Mouse (Mus musculus) embryonic facial prominence, embryonic 11.5 days (tissue): ENCODE results near the gene Cacna1f. TPM values are rescaled to one million over a fixed set of nuclear protein-coding genes. Genes with fewer than 3 reads are reported as not detected.

Experiments used
- ATAC-seq: fragments of 200-750 bp; cut with Nextera tagmentation; replicated peaks from 2 replicates; pipeline ENCODE4 v1.8.0; 2017; ENCODE audit warnings: low read depth; ENCODE audit not compliant: insufficient number of reproducible peaks, low FRiP score, low TSS enrichment
- DNase-seq: peaks from one replicate; pipeline ENCODE4 v3.0.0-alpha.2; 2015; ENCODE audit warnings: low spot score
- H3K27ac ChIP-seq: fragments of 300-500 bp; sonication (generic); replicated peaks from 2 replicates; pipeline ENCODE4 v1.5.1; 2014; ENCODE audit warnings: mild to moderate bottlenecking, low read depth, low read length, control low read depth
- H3K27me3 ChIP-seq: fragments of 300-500 bp; sonication (generic); 2 replicates; pipeline ENCODE4 v1.6.1; 2014; ENCODE audit warnings: mild to moderate bottlenecking, low read length, moderate library complexity, mixed read lengths; ENCODE audit not compliant: control insufficient read depth, insufficient read depth
- H3K36me3 ChIP-seq: fragments of 300-500 bp; sonication (generic); replicated peaks from 2 replicates; pipeline ENCODE4 v1.6.1; 2014; ENCODE audit warnings: low read depth, mild to moderate bottlenecking, low read length, moderate library complexity, mixed read lengths; ENCODE audit not compliant: control insufficient read depth, insufficient read depth
- H3K4me1 ChIP-seq: fragments of 300-500 bp; sonication (generic); 2 replicates; pipeline ENCODE4 v1.6.1; 2014; ENCODE audit warnings: low read length, mixed read lengths; ENCODE audit not compliant: control insufficient read depth, insufficient read depth
- H3K4me2 ChIP-seq: fragments of 300-500 bp; sonication (generic); 2 replicates; pipeline ENCODE4 v1.6.1; 2014; ENCODE audit warnings: low read depth, mild to moderate bottlenecking, control low read depth, low read length, moderate library complexity
- H3K4me3 ChIP-seq: fragments of 300-500 bp; sonication (generic); 2 replicates; pipeline ENCODE4 v1.5.1; 2014; ENCODE audit warnings: low read depth, low read length, control low read depth
- H3K9ac ChIP-seq: fragments of 300-500 bp; sonication (generic); replicated peaks from 2 replicates; pipeline ENCODE4 v1.6.1; 2014; ENCODE audit warnings: mild to moderate bottlenecking, control low read depth, low read length
- H3K9me3 ChIP-seq: fragments of 300-500 bp; sonication (generic); replicated peaks from 2 replicates; pipeline ENCODE4 v1.6.1; 2016; ENCODE audit warnings: mild to moderate bottlenecking, low read length, inconsistent platforms, mixed read lengths; ENCODE audit not compliant: control insufficient read depth
- WGBS: fragments of 180-500 bp; shearing (Covaris S2); extraction: QIAGEN DNeasy Blood & Tissue Kit; methylation state at CpG from one replicate; pipeline ENCODE4 v1.1.7; 2014; 5-methylcytosine and 5-hydroxymethylcytosine counted together
- polyA plus RNA-seq: library from polyadenylated mRNA; unstranded; fragments of >200 nt; fragmentation: Nextera tagmentation; extraction: Ambion mirVana; gene quantifications from 2 replicates; pipeline ENCODE4 v1.2.1, GENCODE M21; 2014

Cacna1f gene
- polyA plus RNA-seq, 1 experiment from 2014 or later = not detected

DNA sequence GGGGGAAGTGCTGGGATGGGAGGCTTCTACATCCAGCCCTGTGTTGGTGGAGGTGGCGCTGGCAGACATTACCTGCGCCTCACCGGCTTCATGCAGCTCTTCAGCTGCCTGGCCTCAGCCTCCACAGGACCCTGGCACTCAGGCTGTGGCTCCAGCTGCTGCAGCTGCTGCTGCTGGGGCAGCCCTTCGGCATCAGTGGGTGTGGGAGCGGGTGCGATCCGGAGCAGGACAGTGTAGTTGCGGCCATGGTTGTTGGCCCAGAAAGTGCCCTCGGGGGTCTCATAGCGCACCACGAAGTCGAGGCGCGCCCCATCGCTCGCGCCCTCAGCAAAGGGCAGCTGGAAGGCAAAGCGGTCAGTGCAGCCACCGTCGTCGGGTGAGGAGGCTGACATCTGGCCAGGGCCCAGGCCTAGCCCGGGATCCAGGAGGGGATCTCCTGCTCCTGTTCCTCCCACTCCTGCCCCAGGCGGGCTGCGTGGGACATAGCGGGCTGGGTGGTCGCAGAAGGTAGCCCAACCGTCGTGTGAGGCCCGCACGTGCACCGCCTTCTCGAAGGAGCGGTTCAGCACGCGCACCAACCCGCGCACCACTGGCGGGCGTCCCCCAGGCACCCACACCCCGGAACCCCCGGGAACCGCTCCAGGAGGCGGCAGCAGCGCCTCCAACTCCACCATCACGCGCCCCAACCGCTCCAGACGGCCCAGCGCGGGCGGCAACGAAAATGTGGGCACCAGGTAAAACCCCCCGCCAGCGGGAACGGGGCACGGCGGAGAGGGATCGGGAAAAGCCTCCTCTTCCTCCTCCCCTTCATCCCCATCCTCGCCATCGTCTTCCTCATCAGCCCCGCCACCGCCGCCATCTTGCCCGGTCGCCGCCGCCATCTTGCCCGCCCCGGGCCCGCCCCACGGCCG is 33.5 kb upstream of the Cacna1f start, which contains the start of gene Foxp3:
Gene Foxp3, plus strand, starts transcription at position 469 of the 911 bp plus-strand sequence.
- Histone ChIP-seq H3K9me3 (no peaks in the 10 kb centered on the region), H3K4me3 (peak within 1 kb of the TSS; percentile 59), H3K27me3 (no peaks in the 10 kb centered on the region), H3K4me1 (no peaks in the 10 kb centered on the region), H3K9ac (peak within 1 kb of the TSS; percentile 79), H3K36me3 (no peaks in the 10 kb centered on the region), H3K27ac (peak within 1 kb of the TSS; percentile 41; the same call in 1 of the 2 replicates), H3K4me2 (peak within 1 kb of the TSS; percentile 67)
- no peak; the same call in 1 of the 2 replicates for ATAC-seq
- DNase-seq = peak; percentile 37
- 33% methylated on average over 52 of the region's 72 CpGs for WGBS

DNA sequence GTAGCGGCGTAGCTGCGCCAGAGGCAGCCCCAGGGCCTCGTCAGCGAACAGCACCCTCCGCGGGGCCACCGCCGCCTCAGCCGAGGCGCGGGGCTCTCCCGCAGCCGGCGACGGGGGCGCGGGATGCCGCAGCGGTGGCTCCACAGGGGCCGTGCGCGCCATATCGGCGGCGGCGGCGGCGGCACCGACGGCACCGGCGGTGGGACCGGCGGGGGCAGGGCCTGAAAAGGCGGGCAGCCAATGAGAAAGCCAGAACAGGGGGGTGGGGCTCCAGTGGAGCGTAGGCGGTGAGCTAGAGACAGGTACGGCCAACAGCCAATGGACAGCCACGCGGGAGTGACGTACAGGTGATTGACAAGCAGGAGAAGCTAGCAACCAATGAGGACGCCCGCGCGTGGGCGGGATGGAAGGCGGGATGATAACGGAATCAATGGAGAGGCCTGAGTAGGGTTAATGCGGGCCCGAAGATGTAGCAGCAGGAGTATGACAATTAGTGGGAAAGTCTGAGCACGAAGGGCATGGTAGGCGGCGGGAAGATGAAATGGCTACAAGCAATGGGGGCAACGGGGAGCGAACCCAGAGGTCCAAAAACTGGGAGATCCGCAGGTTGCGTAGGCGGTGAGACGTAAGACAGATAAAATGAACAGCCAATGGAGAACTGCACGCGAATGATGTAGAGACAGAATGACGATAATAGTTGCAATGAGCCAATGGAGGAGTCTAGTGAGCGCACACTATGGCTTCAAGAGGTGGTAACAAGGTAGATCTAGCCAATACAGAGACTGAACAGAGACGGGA is 32.6 kb upstream of the Cacna1f start, which contains the start of gene Ppp1r3f:
Gene Ppp1r3f, minus strand, starts transcription at position 197 of the 798 bp plus-strand sequence.
- Histone ChIP-seq H3K36me3 (no peaks in the 10 kb centered on the region), H3K27ac (peak within 1 kb of the TSS; percentile 41; the same call in 1 of the 2 replicates), H3K9me3 (no peaks in the 10 kb centered on the region), H3K27me3 (no peaks in the 10 kb centered on the region), H3K4me1 (no peaks in the 10 kb centered on the region), H3K4me2 (peak within 1 kb of the TSS; percentile 67), H3K9ac (peak within 1 kb of the TSS; percentile 79), H3K4me3 (peak within 1 kb of the TSS; percentile 59)
- 17% methylated on average over 53 of the region's 65 CpGs for WGBS
- DNase-seq (peak; percentile 91), ATAC-seq (peak; percentile 97)

DNA sequence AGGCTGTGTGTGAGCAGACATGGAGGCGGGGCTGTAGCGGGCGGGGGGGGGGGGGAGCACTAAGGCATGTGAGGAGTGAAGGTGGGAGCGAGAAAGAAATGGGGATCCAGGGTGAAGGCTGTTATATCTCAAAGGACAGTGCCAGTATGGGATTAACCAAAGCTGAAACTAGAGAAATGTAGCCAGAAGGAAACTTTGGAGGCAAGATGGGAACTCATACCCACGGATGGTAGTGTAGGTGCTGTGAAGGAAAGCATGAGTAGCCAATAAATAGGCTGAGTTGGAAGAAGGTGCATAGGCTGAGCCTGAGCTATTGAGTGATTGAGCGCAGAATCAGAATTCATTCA is 32.0 kb upstream of the Cacna1f start:
- Histone ChIP-seq H3K4me1 (no peaks in the 10 kb centered on the region), H3K4me2 (peak overlapping the region; percentile 33), H3K27me3 (no peaks in the 10 kb centered on the region), H3K36me3 (no peaks in the 10 kb centered on the region), H3K4me3 (peak overlapping the region; percentile 59), H3K9me3 (no peaks in the 10 kb centered on the region), H3K9ac (no peak overlapping the region), H3K27ac (no peak overlapping the region)
- no peak for DNase-seq
- ATAC-seq = no peak
- WGBS = 23% methylated on average over 6 of the region's 6 CpGs

DNA sequence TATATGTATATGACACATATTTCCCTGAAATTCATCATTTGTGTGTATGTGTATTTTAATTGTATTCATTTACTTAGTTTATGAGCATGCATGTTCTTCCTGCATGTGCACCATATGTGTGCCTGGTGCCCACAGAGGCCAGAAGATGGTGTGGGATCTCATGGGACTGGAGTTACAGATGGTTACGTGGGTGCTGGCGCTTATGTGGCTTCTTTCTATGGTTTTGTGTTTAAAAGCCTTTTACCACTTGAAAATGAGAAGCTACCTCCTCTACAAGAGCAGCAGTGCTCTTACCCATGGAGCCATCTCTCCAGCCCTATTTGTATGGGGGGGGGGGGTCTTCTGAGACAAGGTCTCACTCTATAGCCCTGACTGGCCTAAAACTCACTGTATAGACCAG is 25.7 kb upstream of the Cacna1f start:
- H3K9me3 ChIP-seq = no peaks in the 10 kb centered on the region
- H3K4me3 ChIP-seq = no peak overlapping the region
- no peak overlapping the region for H3K4me2 ChIP-seq
- H3K36me3 ChIP-seq = no peaks in the 10 kb centered on the region
- no peak overlapping the region for H3K9ac ChIP-seq
- no peak overlapping the region for H3K27ac ChIP-seq
- ATAC-seq (no peak), DNase-seq (no peak)
- WGBS = 82% methylated on average over 2 of the region's 2 CpGs
- H3K27me3 ChIP-seq = no peaks in the 10 kb centered on the region
- H3K4me1 ChIP-seq = no peaks in the 10 kb centered on the region

DNA sequence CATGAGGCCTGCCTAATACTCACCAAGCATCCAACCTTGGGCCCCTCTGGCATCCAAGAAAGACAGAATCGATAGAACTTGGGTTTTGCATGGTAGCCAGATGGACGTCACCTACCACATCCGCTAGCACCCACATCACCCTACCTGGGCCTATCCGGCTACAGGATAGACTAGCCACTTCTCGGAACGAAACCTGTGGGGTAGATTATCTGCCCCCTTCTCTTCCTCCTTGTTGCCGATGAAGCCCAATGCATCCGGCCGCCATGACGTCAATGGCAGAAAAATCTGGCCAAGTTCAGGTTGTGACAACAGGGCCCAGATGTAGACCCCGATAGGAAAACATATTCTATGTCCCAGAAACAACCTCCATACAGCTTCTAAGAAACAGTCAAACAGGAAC is 23.0 kb upstream of the Cacna1f start:
- no peaks in the 10 kb centered on the region for H3K36me3 ChIP-seq
- no peaks in the 10 kb centered on the region for H3K4me1 ChIP-seq
- DNase-seq (no peak), ATAC-seq (no peak)
- no peak overlapping the region for H3K4me2 ChIP-seq
- WGBS = 91% methylated on average over 10 of the region's 11 CpGs
- no peaks in the 10 kb centered on the region for H3K9me3 ChIP-seq
- no peak overlapping the region for H3K9ac ChIP-seq
- no peaks in the 10 kb centered on the region for H3K27me3 ChIP-seq
- H3K27ac ChIP-seq = no peak overlapping the region
- H3K4me3 ChIP-seq = no peak overlapping the region

DNA sequence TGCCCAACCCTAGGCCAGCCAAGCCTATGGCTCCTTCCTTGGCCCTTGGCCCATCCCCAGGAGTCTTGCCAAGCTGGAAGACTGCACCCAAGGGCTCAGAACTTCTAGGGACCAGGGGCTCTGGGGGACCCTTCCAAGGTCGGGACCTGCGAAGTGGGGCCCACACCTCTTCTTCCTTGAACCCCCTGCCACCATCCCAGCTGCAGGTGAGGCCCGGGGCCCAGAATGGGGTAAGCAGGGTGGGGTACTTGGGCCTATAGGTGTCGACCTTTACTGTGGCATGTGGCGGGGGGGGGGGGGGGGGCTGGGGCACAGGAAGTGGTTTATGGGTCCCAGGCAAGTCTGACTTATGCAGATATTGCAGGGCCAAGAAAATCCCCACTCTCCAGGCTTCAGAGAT is 20.5 kb upstream of the Cacna1f start:
- no peaks in the 10 kb centered on the region for H3K36me3 ChIP-seq
- no peak overlapping the region for H3K4me3 ChIP-seq
- H3K27ac ChIP-seq = no peak overlapping the region
- no peaks in the 10 kb centered on the region for H3K4me1 ChIP-seq
- DNase-seq = no peak
- no peaks in the 10 kb centered on the region for H3K27me3 ChIP-seq
- ATAC-seq = no peak
- no peak overlapping the region for H3K9ac ChIP-seq
- WGBS = 82% methylated on average over 2 of the region's 5 CpGs
- H3K4me2 ChIP-seq = no peak overlapping the region
- no peaks in the 10 kb centered on the region for H3K9me3 ChIP-seq

DNA sequence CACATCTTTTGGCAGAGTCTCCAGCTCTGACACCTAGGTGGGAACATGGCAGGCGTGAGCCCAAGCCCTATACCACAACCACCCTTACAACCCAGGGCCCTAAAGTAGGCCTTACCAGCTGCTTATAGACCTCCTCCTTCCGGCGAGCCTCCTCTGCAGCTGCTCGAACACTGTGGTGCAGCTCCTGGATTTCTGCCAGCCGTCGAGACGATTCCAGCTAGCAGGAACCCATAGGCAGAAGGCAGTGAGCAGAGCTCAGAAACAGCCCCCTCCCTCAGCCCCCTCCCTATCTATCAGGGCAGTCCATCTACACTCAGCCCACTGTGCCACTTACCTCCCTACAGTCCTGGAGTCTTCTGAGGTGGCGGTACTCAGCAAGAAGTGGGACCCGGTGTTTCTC is 11.5 kb upstream of the Cacna1f start:
- ATAC-seq (no peak), DNase-seq (no peak)
- Histone ChIP-seq H3K27me3 (no peaks in the 10 kb centered on the region), H3K9me3 (no peaks in the 10 kb centered on the region), H3K4me1 (no peaks in the 10 kb centered on the region), H3K4me2 (no peak overlapping the region), H3K9ac (no peak overlapping the region), H3K27ac (no peak overlapping the region), H3K4me3 (no peak overlapping the region), H3K36me3 (no peaks in the 10 kb centered on the region)
- 94% methylated on average over 6 of the region's 9 CpGs for WGBS

DNA sequence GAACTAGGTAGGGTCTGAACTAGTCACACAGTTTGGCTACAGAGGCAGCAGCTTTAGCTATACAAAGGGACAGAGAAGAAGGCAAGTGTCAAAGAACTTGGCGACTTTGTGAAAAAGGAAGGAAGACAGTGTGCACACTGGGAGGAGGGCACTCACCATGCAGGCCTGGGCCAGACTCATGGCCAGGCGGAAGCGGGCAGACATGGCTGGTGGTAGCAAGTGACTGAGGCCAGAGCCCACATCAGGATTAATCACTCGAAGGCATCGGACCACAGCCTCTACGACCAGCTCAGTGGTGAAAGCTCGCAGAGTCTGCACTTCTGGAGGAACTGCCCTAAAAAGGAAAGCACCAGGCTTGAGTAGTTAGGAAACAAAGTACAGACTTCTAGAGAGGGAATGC is 2.9 kb upstream of the Cacna1f start:
- Histone ChIP-seq H3K9me3 (no peaks in the 10 kb centered on the region), H3K36me3 (no peaks in the 10 kb centered on the region), H3K4me3 (no peak overlapping the region), H3K9ac (no peak overlapping the region), H3K4me1 (no peaks in the 10 kb centered on the region), H3K27ac (no peak overlapping the region), H3K27me3 (no peaks in the 10 kb centered on the region), H3K4me2 (no peak overlapping the region)
- ATAC-seq = no peak
- DNase-seq = no peak
- 93% methylated on average over 7 of the region's 7 CpGs for WGBS
